Mouse (Mus musculus) G1E (cell line): ENCODE data around the gene Sfrp2.

Experiments used
- CTCF ChIP-seq: IDR thresholded peaks from 2 replicates; pipeline ENCODE4 v1.5.1; 2012; ENCODE audit warnings: low read depth, low read length, inconsistent platforms, mixed read lengths
- GATA1 ChIP-seq: IDR thresholded peaks from 2 replicates; pipeline ENCODE4 v1.6.1; 2012; ENCODE audit warnings: borderline replicate concordance, low read length, inconsistent platforms, mixed read lengths
- GATA2 ChIP-seq: IDR thresholded peaks from 2 replicates; pipeline ENCODE4 v1.6.1; 2012; ENCODE audit warnings: low read depth, low read length, inconsistent platforms, borderline replicate concordance
- POLR2AphosphoS5 ChIP-seq: IDR thresholded peaks from 2 replicates; pipeline ENCODE4 v1.6.1; 2012; ENCODE audit warnings: low read depth, low read length, inconsistent platforms; ENCODE audit not compliant: insufficient replicate concordance
- TAL1 ChIP-seq: conservative IDR thresholded peaks from 2 replicates; pipeline ENCODE4 v1.6.1; 2012; ENCODE audit warnings: low read depth, low read length, inconsistent platforms, mixed read lengths

DNA sequence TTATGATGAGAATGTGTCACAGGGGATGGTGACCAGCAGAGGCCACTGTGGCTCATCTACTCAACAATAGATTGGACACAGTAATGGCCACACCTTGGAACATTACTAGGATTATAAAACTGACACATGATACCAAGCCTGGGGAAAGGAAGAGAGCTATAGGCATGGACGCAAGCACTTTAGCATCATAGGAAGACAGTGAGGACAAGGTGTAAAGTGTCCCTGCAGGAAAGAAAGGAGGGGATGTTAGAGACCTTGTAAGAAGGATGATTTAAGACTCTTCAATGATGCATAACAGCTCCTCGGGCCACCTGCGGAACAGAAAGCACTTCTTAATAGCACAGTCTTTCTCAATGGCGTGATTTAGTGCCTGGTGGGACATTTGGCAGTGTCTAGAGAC lies 29.1 kb upstream of the Sfrp2 start:
- TF ChIP-seq CTCF (no peak), GATA2 (no peak), TAL1 (no peak), GATA1 (no peak), POLR2AphosphoS5 (no peak)
